19 mouse cellular contexts compared by ENCODE assay signal in the genomic region with DNA sequence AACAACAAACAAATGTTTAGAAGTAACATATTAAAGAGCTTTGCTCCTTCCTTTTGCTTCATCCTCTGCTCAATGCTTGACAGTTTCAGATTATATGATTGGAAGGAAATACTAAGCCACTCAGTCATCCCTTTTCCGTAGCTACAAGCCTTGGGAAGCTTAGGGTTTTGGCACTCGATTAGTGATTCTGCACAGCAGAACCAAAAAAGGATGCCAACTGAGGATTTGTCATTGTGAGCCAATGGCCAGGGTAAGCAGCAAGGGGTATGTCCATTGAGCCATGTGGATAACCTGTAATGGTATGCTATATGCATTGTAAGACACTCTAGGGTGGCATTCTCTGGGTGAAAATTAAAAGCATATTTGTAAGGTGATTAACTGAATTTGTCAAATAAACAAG. TPM values are rescaled to one million over a fixed set of nuclear protein-coding genes. Genes with fewer than 3 reads are reported as not detected.
DNase-seq lines count a peak whose midpoint lies in the region; ATAC-seq and TF ChIP-seq lines count a peak whose summit lies in the region.
"Had no signal": no experiment of that assay in that cellular context is flagged by ENCODE, and none has a peak within 500 bp of the region (broad histone marks: within the 10 kb centered on the region; RNA-seq: fewer than 3 reads in every experiment).

No protein-coding gene starts in this region.

- no peak overlapping the region for H3K4me3 ChIP-seq in midbrain, postnatal 0 days (ENCODE audit: low read depth, low read length)
- H3K4me3 ChIP-seq in midbrain, embryonic 11.5 days (ENCODE audit: low read depth, low read length): no peak overlapping the region
- no peak overlapping the region for H3K4me3 ChIP-seq in neural tube, embryonic 15.5 days (replicated peaks)
- H3K4me3 ChIP-seq: embryonic facial prominence, embryonic 12.5 days; forebrain, embryonic 15.5 days; heart, embryonic 10.5 days; hindbrain, embryonic 13.5 days; intestine, embryonic 15.5 days had no signal

- H3K9me3 ChIP-seq in midbrain, postnatal 0 days (ENCODE audit: low read length): no peaks in the 10 kb centered on the region
- H3K9me3 ChIP-seq in midbrain, embryonic 11.5 days (ENCODE audit: control insufficient read depth, low read length): no peaks in the 10 kb centered on the region
- H3K9me3 ChIP-seq in neural tube, embryonic 15.5 days (replicated peaks): no peaks in the 10 kb centered on the region
- H3K9me3 ChIP-seq: embryonic facial prominence, embryonic 12.5 days; forebrain, embryonic 15.5 days; G1E; heart, embryonic 10.5 days; hindbrain, embryonic 13.5 days; intestine, embryonic 15.5 days had no signal

- 48% methylated on average over 2 of the region's 2 CpGs for WGBS in midbrain, postnatal 0 days
- 65% methylated on average over 2 of the region's 2 CpGs for WGBS in midbrain, embryonic 11.5 days
- WGBS in neural tube, embryonic 15.5 days: 79% methylated on average over 2 of the region's 2 CpGs

- DNase-seq in cerebellum, adult 18-20 months: peak; percentile 33 to 61
- DNase-seq in cerebellum, postnatal 4 days (ENCODE audit: low spot score in 2 of 2): no peak
- DNase-seq in midbrain, postnatal 0 days (ENCODE audit: low spot score): peak; percentile 20
- DNase-seq in midbrain, embryonic 11.5 days (ENCODE audit: low spot score, missing footprints): no peak
- DNase-seq in cerebellum, adult 9-11 months: peak; percentile 67
- DNase-seq in urinary bladder, postnatal 25 days (ENCODE audit: low spot score): no peak
- DNase-seq: adrenal gland, postnatal 10 days; gastrocnemius, postnatal 10 days; heart, adult 18-20 months; heart, postnatal 10 days; heart, postnatal 4 days; kidney, adult 18-20 months had no signal

- no peaks in the 10 kb centered on the region for H3K4me1 ChIP-seq in midbrain, postnatal 0 days (ENCODE audit: insufficient read depth, low read length)
- no peaks in the 10 kb centered on the region for H3K4me1 ChIP-seq in midbrain, embryonic 11.5 days (ENCODE audit: control insufficient read depth, insufficient read depth, low read length)
- no peaks in the 10 kb centered on the region for H3K4me1 ChIP-seq in neural tube, embryonic 15.5 days
- H3K4me1 ChIP-seq: embryonic facial prominence, embryonic 12.5 days; forebrain, embryonic 15.5 days; heart, embryonic 10.5 days; hindbrain, embryonic 13.5 days; intestine, embryonic 15.5 days had no signal

- H3K4me2 ChIP-seq in midbrain, postnatal 0 days (ENCODE audit: low read depth, low read length, poor library complexity, severe bottlenecking): no peak overlapping the region
- no peak overlapping the region for H3K4me2 ChIP-seq in midbrain, embryonic 11.5 days
- H3K4me2 ChIP-seq in neural tube, embryonic 15.5 days: no peak overlapping the region
- H3K4me2 ChIP-seq: embryonic facial prominence, embryonic 12.5 days; forebrain, embryonic 15.5 days; hindbrain, embryonic 13.5 days; intestine, embryonic 15.5 days had no signal

- no peak for TF ChIP-seq CTCF in midbrain, postnatal 0 days (IDR thresholded peaks at IDR 0.05)

- H3K27ac ChIP-seq in midbrain, postnatal 0 days (ENCODE audit: low read depth, low read length): no peak overlapping the region
- no peak overlapping the region for H3K27ac ChIP-seq in midbrain, embryonic 11.5 days (ENCODE audit: low read depth, low read length)
- H3K27ac ChIP-seq in neural tube, embryonic 15.5 days (replicated peaks): no peak overlapping the region
- H3K27ac ChIP-seq: embryonic facial prominence, embryonic 12.5 days; forebrain, embryonic 15.5 days; heart, embryonic 10.5 days; hindbrain, embryonic 13.5 days; intestine, embryonic 15.5 days had no signal

- ATAC-seq in midbrain, postnatal 0 days (ENCODE audit: low FRiP score): no peak
- ATAC-seq in midbrain, embryonic 11.5 days (ENCODE audit: low FRiP score): no peak
- no peak for ATAC-seq in neural tube, embryonic 15.5 days (ENCODE audit: low FRiP score)
- ATAC-seq: forebrain, embryonic 15.5 days; intestine, embryonic 15.5 days had no signal

- no peak overlapping the region for H3K9ac ChIP-seq in midbrain, postnatal 0 days (replicated peaks; ENCODE audit: low read length, poor library complexity, severe bottlenecking)
- H3K9ac ChIP-seq in midbrain, embryonic 11.5 days (ENCODE audit: low read length): no peak overlapping the region
- no peak overlapping the region for H3K9ac ChIP-seq in neural tube, embryonic 15.5 days (replicated peaks)
- H3K9ac ChIP-seq: embryonic facial prominence, embryonic 12.5 days; forebrain, embryonic 15.5 days; hindbrain, embryonic 13.5 days; intestine, embryonic 15.5 days had no signal

- no peaks in the 10 kb centered on the region for H3K36me3 ChIP-seq in midbrain, postnatal 0 days (ENCODE audit: insufficient read depth, low read length)
- no peaks in the 10 kb centered on the region for H3K36me3 ChIP-seq in midbrain, embryonic 11.5 days (ENCODE audit: control insufficient read depth, insufficient read depth, low read length)
- no peaks in the 10 kb centered on the region for H3K36me3 ChIP-seq in neural tube, embryonic 15.5 days
- H3K36me3 ChIP-seq: embryonic facial prominence, embryonic 12.5 days; forebrain, embryonic 15.5 days; G1E; heart, embryonic 10.5 days; hindbrain, embryonic 13.5 days; intestine, embryonic 15.5 days had no signal

- no peaks in the 10 kb centered on the region for H3K27me3 ChIP-seq in midbrain, postnatal 0 days (ENCODE audit: insufficient read depth, low read length)
- no peaks in the 10 kb centered on the region; the same call in 1 of the 2 replicates for H3K27me3 ChIP-seq in midbrain, embryonic 11.5 days (ENCODE audit: control insufficient read depth, insufficient read depth, low read length)
- no peaks in the 10 kb centered on the region for H3K27me3 ChIP-seq in neural tube, embryonic 15.5 days (replicated peaks)
- H3K27me3 ChIP-seq: embryonic facial prominence, embryonic 12.5 days; forebrain, embryonic 15.5 days; hindbrain, embryonic 13.5 days; intestine, embryonic 15.5 days had no signal

RNA-seq across cellular contexts. Expression of a gene that starts 5.7 kb away (rescaled TPM):
- 9.7 and 13.5 TPM in 2 replicates for total RNA-seq in midbrain, postnatal 0 days (2014; rRNA removed)
- 3.4 and 4.6 TPM in 2 replicates for polyA plus RNA-seq in midbrain, postnatal 0 days (2015; fragmentation: Nextera tagmentation; extraction: Ambion mirVana)
- 0.22 and 0.53 TPM in 2 replicates for polyA plus RNA-seq in midbrain, embryonic 11.5 days (2014; fragmentation: Nextera tagmentation; extraction: Ambion mirVana)
- 4.5 and 5.8 TPM in 2 replicates for polyA plus RNA-seq in neural tube, embryonic 15.5 days (2015; fragmentation: Nextera tagmentation; extraction: Ambion mirVana)
- total RNA-seq: heart, adult 18-20 months had no signal
- polyA plus RNA-seq: G1E had no signal

Comparison
In these comparisons a context has a peak if more than half of its experiments do, and no peak if none do; other contexts are left out.
1. DNase-seq: peak in cerebellum, adult 18-20 months (2 of 2), midbrain, postnatal 0 days (single experiment) and cerebellum, adult 9-11 months (single experiment); none in cerebellum, postnatal 4 days (0 of 2), midbrain, embryonic 11.5 days (single experiment) and urinary bladder, postnatal 25 days (single experiment).